Mouse (Mus musculus): Measurements from ENCODE around the gene Mapk14. TPM values are rescaled to one million over a fixed set of nuclear protein-coding genes. Genes with fewer than 3 reads are reported as not detected.

The Mapk14 gene
- total RNA-seq (2021) = 10 to 100 TPM; 54.8 to 61.0 TPM
- long read RNA-seq, experiment 1, transcript Mapk14-202 (12 exons, 3,548 nt) = major isoform, 72 of 89 reads
- long read RNA-seq, experiment 1, partial matches to known transcripts = 5 of 89 reads
- long read RNA-seq, experiment 1, other reads (novel, unspliced or antisense) = 8 of 89 reads
- long read RNA-seq, experiment 2, transcript Mapk14-202 (12 exons, 3,548 nt) = major isoform, 97 of 123 reads
- long read RNA-seq, experiment 2, transcript Mapk14-201 (12 exons, 3,562 nt) = minor isoform, 7 of 123 reads
- long read RNA-seq, experiment 2, partial matches to known transcripts = 9 of 123 reads
- long read RNA-seq, experiment 2, other reads (novel, unspliced or antisense) = 9 of 123 reads

DNA sequence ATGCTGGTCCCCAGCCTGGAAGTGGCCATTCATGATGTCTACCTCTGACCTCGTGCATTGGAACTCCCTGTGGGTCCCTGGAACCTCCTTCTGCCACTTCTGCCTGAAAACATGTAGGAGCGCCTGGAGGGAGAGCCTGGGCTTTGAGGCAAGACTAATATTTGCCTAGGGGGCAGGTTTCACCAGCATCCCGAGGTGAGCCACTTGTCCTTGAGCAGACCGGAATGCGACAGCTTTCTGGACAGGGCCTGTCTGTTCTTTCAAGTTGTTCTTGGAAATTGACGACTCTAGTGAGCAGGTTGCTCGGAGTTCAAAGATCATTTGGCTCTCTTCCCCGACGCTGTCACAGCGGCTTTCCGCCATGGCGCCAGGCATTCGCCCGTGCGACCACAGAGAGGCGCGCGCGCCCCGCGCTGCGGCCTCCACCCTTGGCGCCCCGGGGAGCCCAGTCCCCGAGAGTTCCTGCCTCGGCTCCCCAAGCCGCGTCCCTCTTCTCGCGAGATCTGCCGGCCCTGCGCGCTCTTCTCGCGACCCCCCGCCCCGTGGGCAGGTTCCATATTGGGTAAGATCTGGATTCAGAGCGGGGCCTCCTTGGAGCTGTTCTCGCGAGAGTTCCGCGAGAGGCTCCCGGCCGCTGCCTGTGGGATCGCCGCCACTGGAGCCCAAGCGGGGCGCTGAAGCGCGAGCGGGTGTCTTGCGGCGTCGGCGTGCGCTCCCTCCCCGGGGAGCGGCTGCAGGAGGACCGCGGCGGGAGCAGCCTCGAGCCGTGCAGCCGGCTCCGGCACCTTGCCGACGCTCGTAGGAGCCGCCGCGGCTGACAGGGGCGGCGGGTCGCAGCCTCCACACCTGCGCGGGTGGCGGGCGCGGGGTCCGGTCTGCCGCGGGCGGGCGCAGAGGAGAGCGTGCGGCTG, at the start of gene Mapk14:
TSS of gene Mapk14 (plus strand) at position 554 of the 911 bp plus-strand sequence.
- DNase-seq (ENCODE audit: low spot score in 2 of 2) = peak; percentile 98 to 100

DNA sequence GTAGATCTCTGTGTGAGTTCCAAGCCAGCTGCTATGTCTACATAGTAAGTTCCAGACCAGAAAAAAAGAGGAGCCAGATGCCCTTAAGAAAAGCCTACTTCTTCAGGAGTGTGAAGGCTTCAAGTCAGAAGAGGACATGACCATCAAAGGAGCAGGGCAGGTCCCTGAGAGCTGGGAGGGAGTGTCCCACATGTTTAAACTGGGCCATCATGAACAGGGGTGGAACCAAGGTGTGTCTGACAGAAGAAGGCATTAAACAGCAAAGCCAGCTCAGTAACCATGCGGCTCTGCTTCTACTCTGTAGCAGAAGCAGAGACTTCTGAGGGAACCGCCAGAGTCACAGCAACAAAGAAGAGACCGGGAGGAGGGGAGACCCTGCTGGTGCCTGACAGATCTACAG, 47.4 kb upstream of the Mapk14 start:
- no peak for DNase-seq (ENCODE audit: low spot score in 2 of 2)

DNA sequence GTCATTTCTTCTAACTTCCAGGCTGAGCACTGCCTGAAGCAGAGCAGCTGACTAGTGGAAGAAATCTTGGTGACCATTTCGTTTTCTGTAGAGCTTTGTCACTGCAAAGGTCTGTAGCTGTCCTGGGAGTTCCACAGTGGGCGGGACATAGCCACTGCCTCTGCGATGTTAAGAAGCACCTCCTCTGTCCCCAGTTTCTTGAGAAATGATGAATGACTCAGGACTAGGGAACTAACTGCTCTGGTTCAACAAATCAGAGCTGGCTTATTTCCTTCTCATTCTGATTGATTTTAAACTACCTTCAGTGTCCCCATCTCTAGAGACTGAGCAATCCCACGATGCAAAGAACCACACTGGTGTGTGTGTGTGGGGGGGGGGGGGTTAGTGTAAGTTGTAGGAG, 47.0 kb upstream of the Mapk14 start:
- DNase-seq (ENCODE audit: low spot score in 2 of 2) = no peak

DNA sequence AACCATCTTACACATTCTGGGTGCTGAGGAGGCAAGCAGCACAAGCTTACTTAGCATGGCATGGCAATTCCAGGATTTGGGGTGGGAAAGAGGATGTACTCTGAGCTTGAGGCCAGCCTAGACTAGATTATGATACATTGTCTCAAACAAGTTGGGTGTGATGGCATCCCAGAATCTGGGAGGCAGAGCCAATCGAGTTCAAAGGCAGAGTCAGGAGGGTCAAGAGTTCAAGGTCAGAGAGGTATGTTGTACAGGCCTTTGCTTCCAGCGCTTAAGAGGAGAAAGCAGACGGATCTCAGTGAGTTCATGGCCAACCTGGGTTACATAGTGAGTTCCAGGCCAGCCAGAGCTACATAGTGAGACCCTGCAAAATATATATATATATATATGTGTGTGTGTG, 44.9 kb upstream of the Mapk14 start:
- DNase-seq (ENCODE audit: low spot score in 2 of 2) = no peak

DNA sequence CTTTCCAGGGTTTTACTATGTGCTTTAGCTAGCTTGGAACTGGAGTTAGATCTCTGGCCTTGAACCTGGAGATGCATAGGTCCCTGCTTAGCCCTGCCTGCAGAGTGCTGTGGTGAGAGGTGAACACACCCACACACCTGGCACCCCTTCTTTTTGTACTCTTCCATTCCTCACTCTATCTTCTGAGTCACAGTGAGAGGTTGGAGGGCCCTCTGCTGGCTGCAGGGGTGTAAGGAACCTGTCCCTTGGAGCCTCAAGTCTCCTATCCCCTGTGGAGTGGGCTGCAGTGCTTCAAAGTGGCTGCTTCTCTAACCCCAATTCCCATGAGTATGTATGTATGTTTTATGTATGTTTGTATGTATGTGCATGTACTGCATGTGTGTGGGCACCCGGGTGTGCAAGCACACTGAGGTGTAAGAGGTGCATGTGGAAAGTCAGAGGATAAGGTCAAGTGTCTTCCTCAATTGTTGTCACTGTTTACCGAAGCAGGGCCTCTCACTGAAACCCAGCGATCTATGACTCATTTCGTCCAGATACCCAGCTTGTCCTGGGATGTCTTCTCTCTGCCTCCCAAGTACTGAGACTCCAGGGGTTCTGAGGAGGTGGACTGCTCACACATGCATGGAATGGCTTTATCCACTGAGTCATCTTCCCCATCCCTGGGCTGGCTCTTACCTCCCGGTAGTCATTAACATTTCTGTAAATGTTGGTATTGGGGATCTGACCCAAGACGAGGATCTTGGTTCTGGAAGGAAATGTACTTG, 42.3 kb upstream of the Mapk14 start:
- no peak for DNase-seq (ENCODE audit: low spot score in 2 of 2)

DNA sequence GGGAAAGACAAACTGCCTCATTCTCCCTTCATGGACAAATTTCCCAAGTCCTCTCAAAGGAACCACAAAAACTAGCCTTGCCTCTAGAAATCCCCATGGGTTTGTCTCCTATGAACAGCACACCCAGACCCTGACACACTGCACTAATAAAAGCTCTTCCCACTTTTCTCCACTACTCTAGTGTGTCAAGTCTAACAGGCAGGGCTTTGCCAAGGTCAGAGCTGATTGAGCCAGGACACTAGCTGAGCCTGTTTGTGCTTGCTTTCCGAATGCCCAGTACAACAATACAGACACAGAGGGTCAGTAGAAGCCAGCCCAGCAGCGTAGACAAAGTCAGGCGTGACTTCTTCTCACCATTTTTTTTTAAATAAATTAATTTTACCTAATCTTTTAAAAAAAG, 40.9 kb upstream of the Mapk14 start:
- DNase-seq (ENCODE audit: low spot score in 2 of 2) = no peak

DNA sequence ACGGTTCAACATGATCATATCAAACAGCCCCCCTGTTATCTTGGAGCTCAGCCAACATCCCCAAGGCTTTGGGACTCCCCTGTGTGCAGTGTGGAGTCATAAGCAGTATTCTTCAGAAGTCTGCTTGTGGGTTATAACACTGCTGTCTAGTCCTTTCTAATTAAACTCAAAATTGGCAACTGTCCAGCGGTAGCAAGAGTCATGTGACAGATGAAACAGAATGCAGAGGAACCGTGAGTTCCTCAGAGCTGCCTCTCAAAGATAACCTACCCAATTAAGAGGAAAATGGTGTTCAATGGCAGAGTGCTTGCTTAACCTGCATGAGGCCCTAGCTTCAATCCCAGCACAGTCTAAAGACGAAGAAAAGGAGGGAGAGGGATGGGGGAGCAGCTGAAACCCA, 33.2 kb upstream of the Mapk14 start:
- DNase-seq (ENCODE audit: low spot score in 2 of 2) = no peak

DNA sequence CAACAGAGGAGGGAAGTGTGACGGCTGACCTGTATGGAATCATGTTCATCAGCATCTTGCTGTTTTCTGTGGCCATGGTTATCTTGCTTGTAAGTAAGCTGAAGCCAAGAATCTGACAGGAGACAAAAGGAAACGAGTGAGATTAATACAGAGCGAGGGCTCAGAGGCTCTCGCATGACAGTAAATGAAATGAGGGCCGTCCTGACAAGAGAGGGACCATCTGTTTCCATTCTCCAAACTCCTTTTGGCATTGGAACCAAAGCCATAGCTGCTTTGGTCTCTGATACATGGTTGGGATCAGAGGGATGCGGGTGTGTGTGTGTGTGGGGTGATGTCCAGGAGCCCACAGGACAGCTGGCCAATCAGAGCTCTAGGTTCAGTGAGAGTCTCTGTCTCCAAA, 31.6 kb upstream of the Mapk14 start:
- no peak for DNase-seq (ENCODE audit: low spot score in 2 of 2)

DNA sequence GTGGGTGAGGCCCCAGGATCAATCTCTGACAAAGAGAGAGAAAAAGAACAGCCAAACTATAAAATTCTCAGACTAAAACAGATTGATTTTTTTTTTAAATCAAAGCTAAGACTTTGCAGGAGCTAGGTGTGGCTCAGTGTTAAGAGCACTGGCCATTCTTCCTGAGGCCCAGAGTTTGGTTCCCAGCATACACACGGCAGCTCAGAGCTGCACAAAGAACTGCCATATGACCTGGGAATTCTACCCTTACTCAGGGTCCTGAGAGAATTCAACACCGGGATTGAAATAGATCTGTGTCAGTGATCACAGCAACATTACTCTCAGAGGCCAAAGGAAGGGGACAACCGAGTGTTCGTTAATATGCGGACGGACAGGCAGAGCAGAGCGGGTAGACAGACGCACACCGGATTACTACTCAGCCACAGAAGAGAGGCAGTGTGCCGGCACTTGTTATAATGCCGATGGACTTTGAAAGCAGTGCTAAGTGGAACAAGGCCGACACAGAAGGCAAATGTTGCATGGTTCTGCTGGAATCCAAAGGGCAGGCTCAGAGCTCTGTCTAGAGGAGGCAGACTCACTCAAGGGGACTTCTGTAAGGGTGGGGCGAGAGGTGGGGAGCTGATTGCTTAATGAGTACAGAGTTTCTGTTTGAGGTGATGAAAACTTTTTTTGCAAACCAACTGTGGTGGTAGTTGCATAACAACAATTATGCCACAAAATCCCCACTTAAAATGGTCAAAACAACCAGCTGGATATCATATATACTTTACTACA, 8.6 kb upstream of the Mapk14 start:
- DNase-seq (ENCODE audit: low spot score in 2 of 2) = no peak

DNA sequence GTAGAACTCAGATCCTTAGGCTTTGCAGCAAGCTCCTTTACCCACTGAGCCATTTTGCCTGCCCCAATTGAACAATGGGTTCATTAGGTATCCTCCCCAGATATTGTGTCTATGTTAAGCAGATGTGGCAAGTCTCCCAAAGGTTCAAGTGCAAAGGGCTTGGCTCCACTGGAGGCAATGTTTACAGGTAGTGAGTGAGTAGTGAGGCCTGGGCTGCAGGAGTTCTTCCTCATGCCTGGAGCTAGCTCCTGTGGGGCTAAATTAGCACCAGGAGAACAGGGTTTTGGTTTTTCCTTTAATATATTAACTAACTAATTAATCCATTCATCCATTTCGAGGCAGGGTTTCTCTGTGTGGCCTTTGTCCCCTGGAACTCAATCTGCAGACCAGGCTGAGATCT, 7.5 kb upstream of the Mapk14 start:
- DNase-seq (ENCODE audit: low spot score in 2 of 2) = no peak

DNA sequence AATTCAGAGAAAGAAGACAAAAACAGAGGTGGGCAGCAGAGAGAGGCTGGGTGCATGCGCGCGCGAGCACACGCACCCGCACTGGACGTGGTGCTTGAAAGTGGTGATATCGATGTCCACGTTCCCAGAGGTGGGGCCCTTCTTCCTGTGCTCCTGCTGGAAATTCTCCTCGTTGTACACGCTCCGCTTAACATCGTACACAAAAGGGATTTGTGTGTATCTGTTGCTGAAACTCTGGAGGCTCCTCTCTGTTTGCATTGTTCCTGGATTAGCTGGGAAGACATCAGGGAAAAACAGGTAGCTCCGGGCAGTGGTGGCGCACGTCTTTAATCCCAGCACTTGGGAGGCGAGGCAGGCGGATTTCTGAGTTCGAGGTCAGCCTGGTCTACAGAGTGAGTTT, 6.5 kb upstream of the Mapk14 start:
- no peak for DNase-seq (ENCODE audit: low spot score in 2 of 2)

DNA sequence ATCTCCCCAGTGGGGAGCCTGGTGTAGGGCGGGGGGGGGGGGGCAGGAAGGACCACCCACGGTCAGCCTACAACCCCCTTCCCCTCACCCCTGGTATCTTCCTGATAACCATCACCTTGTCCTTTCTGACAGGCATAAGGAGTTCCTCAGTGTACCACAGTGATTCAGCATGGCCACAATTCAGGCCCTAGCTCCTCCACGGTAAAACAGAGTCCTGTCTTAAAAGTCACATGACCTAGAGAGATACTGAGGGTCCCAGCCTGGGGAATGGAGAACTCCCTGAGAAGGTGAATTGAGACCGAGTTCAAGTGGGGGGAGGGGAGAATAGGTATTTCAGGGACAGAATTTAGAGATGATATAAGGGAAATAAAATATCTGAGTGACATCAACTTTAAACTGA, 3.8 kb upstream of the Mapk14 start:
- DNase-seq (ENCODE audit: low spot score in 2 of 2) = no peak

DNA sequence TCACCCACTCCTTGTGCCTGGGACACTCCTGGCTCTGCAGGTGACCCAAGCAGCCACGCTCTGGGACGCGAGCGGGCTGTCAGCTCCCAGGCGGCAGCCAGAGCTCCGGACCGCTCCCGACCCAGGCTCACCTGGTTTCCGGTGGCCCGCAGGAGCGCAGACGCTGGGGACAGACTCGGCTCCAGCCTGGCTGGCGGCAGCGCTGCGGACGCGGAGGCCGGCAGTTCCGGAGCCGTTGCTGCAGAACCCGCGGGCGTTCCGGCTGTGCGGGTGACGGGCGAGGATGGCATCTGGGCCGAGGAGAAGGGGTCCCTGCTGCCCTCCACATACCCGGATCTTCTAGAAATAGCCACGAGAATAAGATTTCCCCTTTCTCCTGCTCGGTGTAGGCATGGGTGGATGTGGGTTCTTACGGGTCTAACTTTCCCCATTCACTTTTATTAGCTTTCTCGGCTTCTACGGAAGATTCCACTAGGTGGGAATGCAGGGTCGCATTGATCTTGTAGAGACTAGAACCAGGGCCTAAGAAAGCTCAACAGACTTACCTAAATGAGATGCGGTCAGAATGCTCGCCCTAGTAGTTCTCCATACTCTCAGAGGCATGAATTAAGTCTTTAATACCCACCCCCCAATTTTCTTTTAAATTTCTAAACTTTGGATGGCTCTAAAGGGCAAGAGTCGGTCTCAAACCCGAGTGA, 1.4 kb upstream of the Mapk14 start, which contains the start of gene Slc26a8:
TSS of gene Slc26a8 (minus strand) at position 648 of the 698 bp plus-strand sequence.
- DNase-seq (ENCODE audit: low spot score in 2 of 2) = peak; percentile 16 to 22

DNA sequence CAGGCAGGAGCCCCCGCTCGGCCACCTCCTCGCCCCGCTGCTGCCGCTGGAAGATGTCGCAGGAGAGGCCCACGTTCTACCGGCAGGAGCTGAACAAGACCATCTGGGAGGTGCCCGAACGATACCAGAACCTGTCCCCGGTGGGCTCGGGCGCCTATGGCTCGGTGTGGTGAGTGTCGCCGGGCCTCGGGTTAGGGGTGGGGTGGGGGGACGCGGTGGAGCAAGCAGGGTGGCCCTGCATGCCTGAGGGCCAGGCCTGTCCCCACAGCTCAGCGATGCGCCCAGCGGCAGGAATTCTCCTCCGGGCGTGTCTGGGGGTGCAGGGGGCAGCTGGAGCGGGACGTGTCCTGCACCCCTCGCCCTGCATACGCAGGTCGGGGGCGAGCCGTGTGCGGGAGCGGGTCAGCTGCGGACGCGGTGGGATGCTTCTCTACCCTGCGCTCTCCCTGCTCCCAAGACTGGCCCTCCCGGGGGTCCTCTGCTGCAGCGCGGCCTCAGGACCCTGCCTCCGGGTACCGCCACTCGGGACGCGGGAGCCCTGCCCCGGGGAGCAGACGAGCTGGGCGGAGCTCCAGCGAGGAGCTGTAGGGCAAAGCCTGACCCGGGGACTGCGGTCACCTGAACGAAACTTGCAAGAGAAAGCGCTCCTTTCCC, 685 bp downstream of the Mapk14 start:
- DNase-seq (ENCODE audit: low spot score in 2 of 2) = peak; percentile 32 to 64

DNA sequence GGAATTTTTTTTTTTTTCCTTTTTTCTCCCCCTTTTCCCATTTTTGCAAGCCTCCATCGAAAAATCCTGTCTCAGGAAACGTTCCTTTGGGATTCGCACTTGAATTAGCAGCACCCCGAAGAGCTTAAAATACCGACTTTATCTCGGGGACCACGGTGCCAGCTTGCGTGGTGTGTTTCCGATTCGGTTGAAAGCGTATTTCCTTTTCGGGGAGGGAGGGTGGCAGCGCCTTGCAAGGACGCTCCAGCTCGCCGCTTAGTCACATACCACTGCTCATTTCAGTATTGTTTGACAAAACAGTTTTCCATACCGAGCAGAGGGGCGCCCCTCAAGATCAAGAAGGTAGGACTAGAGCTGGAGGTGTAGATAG, 1.2 kb downstream of the Mapk14 start:
- DNase-seq (ENCODE audit: low spot score in 2 of 2) = peak in 1 of 2 experiments; percentile 25

DNA sequence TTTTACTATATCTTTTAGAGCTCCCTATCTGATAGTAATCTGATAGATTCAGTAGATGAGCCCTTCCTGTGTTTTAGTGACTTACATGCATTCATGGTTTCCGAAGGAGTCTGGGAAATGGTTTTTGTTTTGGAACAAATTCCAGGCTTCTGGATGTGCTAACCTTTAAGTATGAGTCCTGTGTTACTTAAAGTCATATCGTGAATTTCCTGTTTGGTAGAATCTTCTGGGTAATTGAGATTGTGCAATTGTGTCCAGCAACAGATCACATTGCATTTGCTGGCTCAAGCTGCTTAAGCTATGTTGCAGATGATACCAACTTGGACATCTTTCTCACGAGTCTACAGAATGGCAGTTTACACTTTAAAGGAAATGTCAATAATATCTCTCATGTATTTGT, 2.0 kb downstream of the Mapk14 start:
- DNase-seq (ENCODE audit: low spot score in 2 of 2) = no peak

DNA sequence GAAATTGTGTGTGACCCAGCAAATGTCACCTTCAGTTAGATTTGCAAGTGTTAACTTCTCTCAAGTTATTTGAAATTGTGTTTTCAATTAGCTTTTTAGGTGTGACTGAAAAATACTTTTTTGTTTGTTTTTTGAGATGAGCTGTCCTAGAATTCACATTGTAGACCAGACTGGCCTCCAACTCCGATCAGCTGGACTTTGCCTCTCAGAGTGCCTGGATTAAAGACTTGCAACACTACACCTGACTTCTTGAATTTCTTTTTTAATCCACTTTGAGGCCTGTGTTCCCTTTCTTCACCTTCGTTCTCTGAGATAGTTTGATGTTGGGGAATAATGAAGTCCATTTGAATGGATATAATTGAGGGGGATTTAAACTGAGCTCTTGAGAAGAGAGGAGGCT, 2.9 kb downstream of the Mapk14 start:
- no peak for DNase-seq (ENCODE audit: low spot score in 2 of 2)

DNA sequence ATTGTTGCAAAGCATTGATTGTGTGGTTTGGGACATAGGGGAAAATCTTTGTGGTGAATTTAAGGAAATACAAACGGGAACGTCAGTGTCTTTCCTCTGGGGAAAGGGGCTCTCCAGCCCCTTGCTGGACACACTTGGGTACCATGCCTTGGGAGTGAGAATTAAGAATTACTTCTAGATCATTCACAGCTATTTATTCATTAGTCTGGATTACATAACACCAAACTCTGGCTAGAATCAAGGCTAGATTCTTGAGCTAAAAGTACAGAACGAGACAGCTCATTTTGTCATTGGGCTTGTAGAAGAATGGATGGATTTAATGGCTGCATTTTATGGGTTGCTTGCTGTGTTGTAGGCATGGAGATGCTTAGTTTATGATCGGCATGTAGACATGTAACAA, 3.7 kb downstream of the Mapk14 start:
- DNase-seq (ENCODE audit: low spot score in 2 of 2) = no peak

DNA sequence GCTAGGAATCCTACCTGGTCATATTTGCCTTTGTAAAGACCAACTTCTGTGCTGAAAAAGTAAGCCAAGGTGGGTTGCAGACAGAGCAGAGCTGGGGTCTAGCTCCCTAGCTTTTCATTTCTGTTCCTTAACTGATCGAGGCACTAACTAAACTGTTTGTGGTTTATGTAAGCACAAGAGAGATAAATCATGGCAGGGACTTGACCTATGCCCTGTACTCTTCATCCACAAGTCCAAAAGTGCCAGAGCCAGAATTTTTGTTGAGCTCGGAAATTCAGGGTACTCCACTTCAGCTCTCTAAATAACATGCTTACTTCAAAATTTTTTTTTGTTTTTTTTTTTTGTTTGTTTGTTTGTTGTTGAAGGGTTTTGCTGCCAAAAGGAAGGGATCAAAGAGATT, 5.5 kb downstream of the Mapk14 start:
- DNase-seq (ENCODE audit: low spot score in 2 of 2) = no peak
